Mouse (Mus musculus): ENCODE measurements at regions not wholly inside any gene's neighbourhood (a gene's known extent, or its start where the extent isn't known, plus 50 kb on each side); places are given as distances from the start of the nearest gene placed in this dataset.

GRCm38 (mm10) chr1:193966652-193967555 is 596.8 kb upstream of the Camk1g start:
- no peaks in the 10 kb centered on the region for H3K27me3 ChIP-seq
- no peak overlapping the region for H3K4me3 ChIP-seq (replicated peaks)
- ATAC-seq (ENCODE audit: insufficient number of reproducible peaks, low FRiP score, low TSS enrichment, low read depth) = no peak
- no peaks in the 10 kb centered on the region for H3K4me1 ChIP-seq
- H3K27ac ChIP-seq (replicated peaks) = no peak overlapping the region
- no peaks in the 10 kb centered on the region for H3K9me3 ChIP-seq (replicated peaks)
- no peaks in the 10 kb centered on the region for H3K36me3 ChIP-seq
- no peak overlapping the region for H3K4me2 ChIP-seq (replicated peaks)
- no peak overlapping the region for H3K9ac ChIP-seq
- 48% methylated on average over 1 of the region's 1 CpGs for WGBS

- WGBS = 76% methylated on average over 1 of the region's 1 CpGs
- Histone ChIP-seq H3K4me2 (replicated peaks) (no peak overlapping the region), H3K27me3 (no peaks in the 10 kb centered on the region), H3K9ac (no peak overlapping the region), H3K9me3 (replicated peaks) (no peaks in the 10 kb centered on the region), H3K27ac (replicated peaks) (no peak overlapping the region), H3K36me3 (no peaks in the 10 kb centered on the region), H3K4me1 (no peaks in the 10 kb centered on the region), H3K4me3 (replicated peaks) (no peak overlapping the region)
- ATAC-seq (ENCODE audit: insufficient number of reproducible peaks, low FRiP score, low TSS enrichment, low read depth) = no peak
Observed at GRCm38 (mm10) chr1:193965278-193965677, 595.2 kb upstream of the Camk1g start.

GRCm38 (mm10) chr1:193951936-193952335 is 581.8 kb upstream of the Camk1g start:
- H3K36me3 ChIP-seq = no peaks in the 10 kb centered on the region
- no peak for ATAC-seq (ENCODE audit: insufficient number of reproducible peaks, low FRiP score, low TSS enrichment, low read depth)

GRCm38 (mm10) chr1:193949817-193950216 is 579.7 kb upstream of the Camk1g start:
- no peaks in the 10 kb centered on the region for H3K4me1 ChIP-seq
- no peak for ATAC-seq (ENCODE audit: insufficient number of reproducible peaks, low FRiP score, low TSS enrichment, low read depth)
- H3K9ac ChIP-seq = no peak overlapping the region
- no peak overlapping the region for H3K4me2 ChIP-seq (replicated peaks)
- H3K9me3 ChIP-seq (replicated peaks) = no peaks in the 10 kb centered on the region
- H3K4me3 ChIP-seq (replicated peaks) = no peak overlapping the region
- no peak overlapping the region for H3K27ac ChIP-seq (replicated peaks)
- no peaks in the 10 kb centered on the region for H3K27me3 ChIP-seq
- no peaks in the 10 kb centered on the region for H3K36me3 ChIP-seq

More at GRCm38 (mm10) chr1:193951936-193952335, 581.8 kb upstream of the Camk1g start:
- Histone ChIP-seq H3K9me3 (replicated peaks) (no peaks in the 10 kb centered on the region), H3K9ac (no peak overlapping the region), H3K4me1 (no peaks in the 10 kb centered on the region), H3K4me3 (replicated peaks) (no peak overlapping the region), H3K27ac (replicated peaks) (no peak overlapping the region), H3K4me2 (replicated peaks) (no peak overlapping the region), H3K27me3 (no peaks in the 10 kb centered on the region)

- no peaks in the 10 kb centered on the region for H3K4me1 ChIP-seq
- no peak overlapping the region for H3K4me3 ChIP-seq (replicated peaks)
- H3K27me3 ChIP-seq = no peaks in the 10 kb centered on the region
- no peak for ATAC-seq (ENCODE audit: insufficient number of reproducible peaks, low FRiP score, low TSS enrichment, low read depth)
- H3K36me3 ChIP-seq = no peaks in the 10 kb centered on the region
- H3K9me3 ChIP-seq (replicated peaks) = no peaks in the 10 kb centered on the region
- no peak overlapping the region for H3K9ac ChIP-seq
- 66% methylated on average over 6 of the region's 6 CpGs for whole genome bisulfite sequencing
- no peak overlapping the region for H3K4me2 ChIP-seq (replicated peaks)
- H3K27ac ChIP-seq (replicated peaks) = no peak overlapping the region
Observed at GRCm38 (mm10) chr1:193946953-193947586, 577.0 kb upstream of the Camk1g start.

- Histone ChIP-seq H3K4me2 (replicated peaks) (no peak overlapping the region), H3K27me3 (no peaks in the 10 kb centered on the region), H3K36me3 (no peaks in the 10 kb centered on the region), H3K4me3 (replicated peaks) (no peak overlapping the region), H3K27ac (replicated peaks) (no peak overlapping the region), H3K9me3 (replicated peaks) (no peaks in the 10 kb centered on the region), H3K9ac (no peak overlapping the region), H3K4me1 (no peaks in the 10 kb centered on the region)
- no peak for ATAC-seq (ENCODE audit: insufficient number of reproducible peaks, low FRiP score, low TSS enrichment, low read depth)
- 86% methylated on average over 2 of the region's 2 CpGs for WGBS
Observed at GRCm38 (mm10) chr1:193935969-193936368, 565.9 kb upstream of the Camk1g start.

GRCm38 (mm10) chr1:193934308-193934707 is 564.2 kb upstream of the Camk1g start:
- Histone ChIP-seq H3K36me3 (no peaks in the 10 kb centered on the region), H3K9ac (no peak overlapping the region), H3K4me1 (no peaks in the 10 kb centered on the region), H3K4me2 (replicated peaks) (no peak overlapping the region), H3K4me3 (replicated peaks) (no peak overlapping the region), H3K9me3 (replicated peaks) (no peaks in the 10 kb centered on the region), H3K27me3 (no peaks in the 10 kb centered on the region), H3K27ac (replicated peaks) (no peak overlapping the region)
- ATAC-seq (ENCODE audit: insufficient number of reproducible peaks, low FRiP score, low TSS enrichment, low read depth) = no peak
- WGBS = 32% methylated on average over 1 of the region's 1 CpGs

GRCm38 (mm10) chr1:193931131-193931729 is 561.1 kb upstream of the Camk1g start:
- H3K9me3 ChIP-seq (replicated peaks) = no peaks in the 10 kb centered on the region
- no peaks in the 10 kb centered on the region for H3K4me1 ChIP-seq
- H3K36me3 ChIP-seq = no peaks in the 10 kb centered on the region
- no peak overlapping the region for H3K27ac ChIP-seq (replicated peaks)
- H3K4me2 ChIP-seq (replicated peaks) = no peak overlapping the region
- no peaks in the 10 kb centered on the region for H3K27me3 ChIP-seq
- 80% methylated on average over 5 of the region's 5 CpGs for WGBS
- H3K9ac ChIP-seq = no peak overlapping the region
- H3K4me3 ChIP-seq (replicated peaks) = no peak overlapping the region
- no peak for ATAC-seq (ENCODE audit: insufficient number of reproducible peaks, low FRiP score, low TSS enrichment, low read depth)

GRCm38 (mm10) chr1:193928607-193929006 is 558.5 kb upstream of the Camk1g start:
- Histone ChIP-seq H3K4me1 (no peaks in the 10 kb centered on the region), H3K27me3 (no peaks in the 10 kb centered on the region), H3K4me3 (replicated peaks) (no peak overlapping the region), H3K36me3 (no peaks in the 10 kb centered on the region), H3K4me2 (replicated peaks) (no peak overlapping the region), H3K9me3 (replicated peaks) (no peaks in the 10 kb centered on the region), H3K27ac (replicated peaks) (no peak overlapping the region), H3K9ac (no peak overlapping the region)
- WGBS = 58% methylated on average over 4 of the region's 4 CpGs
- no peak for ATAC-seq (ENCODE audit: insufficient number of reproducible peaks, low FRiP score, low TSS enrichment, low read depth)

- ATAC-seq (ENCODE audit: insufficient number of reproducible peaks, low FRiP score, low TSS enrichment, low read depth) = no peak
- WGBS = 63% methylated on average over 4 of the region's 4 CpGs
Observed at GRCm38 (mm10) chr1:193922756-193923155, 552.7 kb upstream of the Camk1g start.

GRCm38 (mm10) chr1:193919243-193919642 is 549.1 kb upstream of the Camk1g start:
- Histone ChIP-seq H3K4me1 (no peaks in the 10 kb centered on the region), H3K4me2 (replicated peaks) (no peak overlapping the region), H3K9me3 (replicated peaks) (no peaks in the 10 kb centered on the region), H3K27me3 (no peaks in the 10 kb centered on the region), H3K9ac (no peak overlapping the region), H3K36me3 (no peaks in the 10 kb centered on the region), H3K27ac (replicated peaks) (no peak overlapping the region), H3K4me3 (replicated peaks) (no peak overlapping the region)
- 50% methylated on average over 3 of the region's 3 CpGs for WGBS
- no peak for ATAC-seq (ENCODE audit: insufficient number of reproducible peaks, low FRiP score, low TSS enrichment, low read depth)

More at GRCm38 (mm10) chr1:193922756-193923155, 552.7 kb upstream of the Camk1g start:
- Histone ChIP-seq H3K4me1 (no peaks in the 10 kb centered on the region), H3K36me3 (no peaks in the 10 kb centered on the region), H3K27me3 (no peaks in the 10 kb centered on the region), H3K27ac (replicated peaks) (no peak overlapping the region), H3K9ac (no peak overlapping the region), H3K4me3 (replicated peaks) (no peak overlapping the region), H3K4me2 (replicated peaks) (no peak overlapping the region), H3K9me3 (replicated peaks) (no peaks in the 10 kb centered on the region)
